Mouse (Mus musculus): ENCODE measurements at regions not wholly inside any gene's neighbourhood (a gene's known extent, or its start where the extent isn't known, plus 50 kb on each side); places are given as distances from the start of the nearest gene placed in this dataset.

DNA sequence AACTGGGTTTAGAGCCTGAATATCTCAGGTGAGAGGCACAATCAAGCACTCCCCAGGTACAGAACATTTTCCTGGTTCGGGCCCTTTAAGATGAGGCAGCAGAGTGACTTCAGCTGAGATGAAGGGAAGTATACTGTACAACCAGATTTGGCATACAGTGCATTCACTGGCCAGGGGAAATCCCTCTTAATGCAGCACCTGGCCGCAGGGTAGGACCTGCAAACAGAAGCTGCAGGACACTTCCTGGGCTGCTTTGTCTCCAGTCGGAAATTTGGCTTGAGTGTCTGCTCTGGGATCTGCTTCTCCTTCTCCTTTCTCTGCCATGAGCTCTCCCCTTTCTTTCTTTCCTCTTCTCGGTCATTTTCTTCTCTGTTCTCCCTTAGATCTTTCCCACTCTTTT, 210.9 kb downstream of the Papss1 start:
- TF ChIP-seq CTCF (IDR thresholded peaks at IDR 0.05; ENCODE audit: extremely low read depth, insufficient read length, insufficient replicate concordance, low read depth, low read length) (no peak), POLR2A (IDR thresholded peaks at IDR 0.05; ENCODE audit: low read depth, low read length) (no peak)
